Mouse (Mus musculus) layer of hippocampus, adult 9-11 months (tissue): ENCODE measurements around the gene Prex1.

ENCODE experiments used
- DNase-seq: peaks from one replicate; pipeline ENCODE4 v3.0.0; 2022

Gene Prex1

DNA sequence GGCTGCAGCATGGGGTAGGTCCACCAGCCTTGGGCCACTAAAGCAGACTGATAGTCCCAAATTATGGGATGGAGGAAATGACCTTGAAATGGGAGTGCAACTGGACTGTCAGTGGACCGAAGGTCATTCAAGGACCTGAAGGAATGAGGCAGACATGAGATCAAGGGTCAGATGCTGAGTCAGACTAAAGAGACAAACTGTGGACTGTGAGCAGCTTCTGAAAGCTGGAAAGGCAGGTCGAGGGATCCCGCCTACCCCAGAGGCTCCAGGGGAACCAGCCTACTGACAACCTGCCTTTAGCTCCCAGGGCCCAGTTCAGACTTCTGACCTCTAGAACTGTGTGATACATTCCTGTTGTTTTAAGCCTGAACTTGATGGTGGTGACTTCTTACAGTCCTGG is 55.3 kb downstream of the Prex1 start:
- DNase-seq, result no peak

DNA sequence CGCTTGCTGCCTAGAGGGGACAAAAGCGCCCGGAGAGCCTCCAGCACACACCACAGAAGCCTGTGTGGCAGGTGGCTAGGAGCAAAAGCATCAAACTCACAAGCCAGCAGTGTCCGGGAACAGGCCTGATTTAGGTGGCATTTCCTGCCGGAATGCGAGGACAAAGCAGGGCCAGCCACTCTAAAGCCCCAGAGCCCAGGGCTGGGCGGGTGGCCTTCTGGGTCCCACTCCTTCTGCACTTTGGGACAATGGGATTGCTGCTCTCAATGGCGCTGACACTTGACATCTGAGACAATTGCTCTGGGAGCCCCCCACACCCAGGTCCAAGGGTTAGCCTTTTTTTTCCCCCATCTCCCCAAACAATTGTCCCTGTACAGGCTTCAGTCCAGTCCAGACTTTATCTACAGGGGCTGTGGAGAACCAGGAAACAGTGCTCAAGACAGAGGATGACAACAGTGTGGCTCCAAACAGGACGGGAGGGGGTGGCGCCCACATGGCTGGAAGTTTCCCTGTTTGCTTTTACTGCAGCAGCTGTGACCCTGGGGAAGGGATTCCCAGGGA is 56.1 kb downstream of the Prex1 start:
- DNase-seq, result no peak

DNA sequence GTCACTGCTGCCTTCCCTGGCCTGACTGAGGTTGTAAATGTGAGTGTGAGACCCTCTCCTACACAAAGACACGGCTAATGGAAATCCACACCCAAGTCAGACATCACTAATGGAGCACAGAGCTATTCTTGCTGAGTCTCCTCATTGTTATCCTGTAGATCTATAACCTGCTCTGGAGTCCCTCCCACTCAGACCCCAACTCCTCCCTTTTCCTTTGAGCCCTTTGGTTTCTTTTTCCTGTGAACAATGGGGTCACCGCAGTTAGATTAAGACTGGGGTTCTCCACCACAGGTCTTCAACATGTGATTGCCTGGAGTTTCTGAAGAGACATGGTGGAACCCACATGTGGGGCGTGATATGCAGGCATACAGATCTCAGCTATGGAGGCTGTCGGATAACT is 57.0 kb downstream of the Prex1 start:
- no peak for DNase-seq

DNA sequence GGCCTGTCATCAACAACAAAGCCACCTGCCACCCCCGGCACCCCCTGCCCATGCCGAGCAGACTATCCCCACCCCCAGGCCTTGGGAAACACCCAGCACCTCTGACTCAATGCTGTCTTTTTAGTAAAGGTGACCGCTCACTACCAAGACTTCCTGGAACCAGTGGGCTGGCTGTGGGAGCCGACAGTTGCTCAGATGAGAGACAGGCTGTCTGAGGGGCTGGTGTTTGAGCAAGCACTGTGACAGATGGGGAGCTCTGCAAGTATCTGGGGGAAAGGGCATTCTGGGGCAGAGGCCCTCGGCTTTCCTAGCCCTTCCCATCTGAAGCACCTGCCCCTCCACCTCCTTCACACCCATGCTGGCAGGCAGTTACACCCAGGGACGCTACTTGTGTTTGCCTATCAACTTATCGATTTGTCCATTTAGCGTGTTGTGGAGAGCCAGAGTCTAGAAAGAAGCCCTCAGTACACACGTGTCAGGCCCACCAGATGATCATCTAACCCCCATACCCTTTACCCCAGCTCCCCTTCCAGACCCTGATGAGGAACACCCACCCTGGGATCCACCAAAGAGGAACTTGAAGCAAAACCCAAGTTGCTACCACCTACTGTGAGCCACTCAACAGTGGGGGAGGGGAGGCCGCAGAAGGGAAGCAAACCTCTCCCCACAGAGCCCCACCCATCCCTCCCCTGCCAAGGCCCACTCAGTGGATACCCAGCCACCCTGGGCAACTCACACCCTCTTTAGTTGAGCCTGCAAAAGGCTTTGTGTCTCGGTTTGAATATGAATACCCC is 57.7 kb downstream of the Prex1 start:
- no peak for DNase-seq

DNA sequence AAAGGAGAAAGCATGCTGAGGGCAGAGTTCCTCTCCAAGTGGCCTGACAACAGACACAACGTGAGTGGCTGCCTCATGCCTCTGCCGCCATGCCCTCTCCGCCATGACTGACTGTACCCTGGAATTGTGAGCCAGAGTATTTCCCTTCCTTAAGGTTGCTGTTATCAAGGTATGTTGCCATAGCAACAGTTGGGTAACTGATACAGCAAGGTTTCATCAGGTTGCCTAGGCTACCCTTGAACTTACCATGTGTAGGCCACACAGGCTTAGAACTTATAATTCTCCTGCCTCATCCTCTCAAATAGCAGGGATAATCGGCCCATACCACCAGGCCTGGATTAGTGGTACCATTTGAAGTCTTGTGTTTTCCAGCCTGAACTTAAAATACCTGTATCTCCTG is 58.3 kb downstream of the Prex1 start:
- DNase-seq, result no peak

DNA sequence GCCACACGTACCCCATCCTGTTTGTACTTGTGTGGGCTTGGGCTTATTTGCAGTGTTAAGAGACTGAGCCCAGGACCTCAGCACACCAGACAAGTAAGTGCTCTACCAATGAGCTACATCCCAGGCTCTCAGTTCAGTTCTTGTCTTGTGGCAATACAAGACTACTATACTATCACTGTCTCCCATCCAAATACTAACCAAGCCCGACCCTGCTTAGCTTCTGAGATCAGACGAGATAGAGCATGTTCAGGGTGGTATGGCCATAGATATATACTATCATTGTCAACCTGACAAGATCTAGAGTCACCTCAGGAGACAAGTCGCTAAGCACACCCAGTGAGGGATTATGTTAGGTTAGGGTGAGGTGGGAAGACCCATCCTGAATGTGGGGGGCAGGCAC is 58.8 kb downstream of the Prex1 start:
- no peak for DNase-seq

DNA sequence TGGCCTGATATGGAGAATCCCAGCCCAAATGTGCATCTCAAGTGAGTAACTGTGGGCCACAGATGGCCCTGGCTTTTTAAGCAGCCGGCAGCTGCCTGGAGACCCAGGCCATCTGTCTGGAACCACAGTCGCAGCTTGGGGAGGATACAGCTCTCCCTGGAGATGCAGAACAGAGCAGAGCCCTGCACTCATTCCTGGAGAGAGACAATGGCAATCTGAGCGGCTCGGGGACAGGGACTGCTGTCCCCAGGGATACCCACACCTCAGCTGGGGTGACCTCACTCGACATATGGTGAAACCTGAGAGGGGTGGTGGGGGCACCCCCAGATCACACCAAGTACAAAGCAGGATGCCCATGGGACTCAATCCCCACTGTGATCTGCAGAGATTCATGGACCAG is 60.1 kb downstream of the Prex1 start:
- no peak for DNase-seq

DNA sequence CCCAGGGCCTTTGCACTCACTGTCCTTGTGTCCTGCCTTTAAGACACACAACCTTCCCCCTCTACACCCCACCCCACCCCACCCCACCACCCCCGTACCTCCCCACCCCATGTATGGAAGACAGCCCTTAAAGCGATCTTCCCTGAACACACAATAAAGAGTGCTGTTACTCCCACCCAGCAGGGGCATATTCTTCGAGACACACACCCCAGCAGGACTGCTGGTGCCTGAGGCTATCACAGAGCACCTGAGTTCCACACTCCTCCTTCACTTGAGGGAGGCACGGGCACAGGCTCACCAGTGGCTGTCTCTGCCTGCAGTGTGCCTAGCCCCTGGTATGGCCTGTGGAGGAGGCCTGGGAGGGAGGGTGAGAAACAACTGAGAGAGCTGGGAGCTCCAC is 61.0 kb downstream of the Prex1 start:
- no peak for DNase-seq

DNA sequence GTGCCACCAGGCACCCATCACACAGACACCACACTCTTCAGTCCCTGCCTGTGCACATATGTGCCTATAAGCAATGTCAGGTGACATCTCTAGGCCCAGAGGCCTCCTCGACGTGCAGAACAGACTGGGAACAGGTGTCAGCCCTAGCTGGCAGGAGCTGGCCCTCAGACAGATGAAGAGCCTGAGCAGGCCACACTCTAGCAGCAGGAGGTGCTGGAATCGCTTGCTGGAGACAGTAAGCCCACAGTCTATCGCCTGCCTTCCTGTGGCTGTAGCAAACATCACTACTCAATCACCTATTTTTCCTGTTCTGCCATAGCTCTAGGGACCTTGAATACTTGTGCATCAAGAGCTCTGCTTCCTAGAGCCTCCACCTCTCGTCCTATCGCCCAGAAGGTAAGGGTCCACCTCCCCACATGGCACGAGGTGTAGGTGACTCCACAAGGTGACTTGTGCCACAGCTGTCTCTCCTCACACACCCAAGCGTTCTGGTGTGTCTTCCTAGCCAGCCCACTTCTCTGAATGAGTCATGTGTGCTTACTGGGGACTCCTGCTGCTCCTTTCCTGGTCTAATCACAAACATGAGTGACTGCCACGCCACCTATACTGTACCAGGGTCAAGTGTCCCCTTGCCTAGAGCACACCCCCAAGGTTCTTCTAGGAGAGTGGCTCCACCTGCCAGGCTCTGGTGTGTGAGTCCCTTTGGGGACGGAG is 62.2 kb downstream of the Prex1 start:
- DNase-seq, result no peak

DNA sequence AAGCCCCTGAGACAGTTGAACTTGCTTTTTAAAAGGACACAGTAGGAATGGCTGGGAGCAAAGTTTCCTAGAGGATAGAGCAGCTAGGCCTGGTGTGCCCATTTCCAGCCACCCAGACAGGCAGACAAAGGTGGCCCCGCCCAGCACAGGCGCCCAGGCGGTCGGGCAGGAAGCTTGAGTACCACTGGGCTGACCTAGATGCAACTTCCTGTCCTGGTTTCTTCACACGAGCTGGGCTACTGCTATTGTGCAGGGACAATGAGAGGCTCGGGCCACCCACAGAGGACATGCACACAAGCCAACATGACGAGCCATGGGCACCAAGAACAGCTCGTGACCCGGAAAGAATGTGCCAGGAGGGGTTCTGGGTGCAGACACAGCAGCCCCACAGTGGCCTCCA is 63.2 kb downstream of the Prex1 start:
- peak; percentile 82 for DNase-seq

DNA sequence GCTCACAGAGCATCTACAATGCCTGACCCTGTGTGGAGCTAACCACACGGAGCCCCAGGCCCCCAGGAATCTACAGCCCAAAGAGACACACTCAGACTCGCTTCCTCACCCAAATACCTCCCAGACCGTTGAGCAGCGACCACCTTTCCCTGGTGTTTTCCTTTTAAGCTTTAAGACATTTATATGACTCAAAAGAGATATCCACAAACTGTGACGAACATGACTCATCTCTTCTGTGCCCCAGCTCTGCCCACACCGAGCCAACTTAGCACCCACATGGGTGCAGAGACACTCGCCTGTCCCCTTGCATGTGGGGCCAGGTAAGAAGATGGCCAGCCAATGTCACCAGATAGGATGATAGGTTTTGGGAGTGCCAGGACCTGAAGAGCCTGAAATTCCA is 66.4 kb downstream of the Prex1 start:
- DNase-seq, result no peak

DNA sequence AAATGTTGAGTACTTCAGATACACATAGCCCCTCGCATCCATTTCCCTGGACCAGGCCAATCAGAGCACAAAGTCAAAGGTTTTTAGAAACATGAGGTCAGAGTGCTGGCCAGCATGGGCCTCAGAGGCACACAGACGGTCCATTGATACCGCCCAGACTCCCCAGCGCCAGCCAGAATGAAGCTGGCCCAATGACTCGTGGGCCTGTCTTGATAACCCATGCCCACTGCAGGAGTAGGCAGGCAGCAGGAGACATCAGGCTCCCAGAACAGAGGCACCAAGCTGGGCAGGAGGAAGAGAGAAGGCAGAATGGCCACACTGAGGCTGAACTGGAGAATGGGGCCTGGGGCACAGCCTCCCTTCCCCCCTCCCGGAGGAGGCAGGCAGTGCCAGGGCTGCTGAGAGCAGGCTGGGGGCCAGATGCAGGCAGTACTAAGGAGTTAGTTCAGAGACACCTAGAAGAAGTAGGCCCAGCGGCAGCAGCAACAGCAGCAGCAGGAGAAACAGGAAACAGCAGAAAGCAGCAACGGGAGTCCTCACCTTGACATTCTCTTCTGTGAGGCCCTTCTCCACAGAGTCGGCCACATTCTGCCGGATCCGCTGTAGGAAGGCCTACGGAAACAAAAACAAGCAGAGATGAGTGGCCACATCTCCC is 67.1 kb downstream of the Prex1 start:
- peak; percentile 73 for DNase-seq

DNA sequence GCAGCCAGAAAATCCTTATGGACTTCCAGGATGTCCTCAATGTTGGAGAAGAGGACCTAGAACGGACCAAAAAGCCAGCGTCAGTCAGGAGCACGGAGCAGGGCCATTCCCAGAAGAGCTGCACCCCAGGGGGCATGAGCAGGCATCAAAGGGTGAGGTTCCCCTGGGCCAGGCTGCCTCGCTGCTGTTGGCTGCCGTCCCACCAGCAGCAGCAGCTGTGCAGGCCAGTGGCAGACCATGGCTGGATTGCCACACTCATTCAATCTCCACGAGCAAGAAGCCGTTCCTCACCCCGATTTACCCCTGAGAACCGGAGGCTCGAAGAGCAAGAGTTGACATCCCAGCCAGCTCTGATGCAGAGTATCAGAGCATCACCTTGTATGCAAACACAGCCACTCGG is 68.8 kb downstream of the Prex1 start:
- DNase-seq, result no peak

DNA sequence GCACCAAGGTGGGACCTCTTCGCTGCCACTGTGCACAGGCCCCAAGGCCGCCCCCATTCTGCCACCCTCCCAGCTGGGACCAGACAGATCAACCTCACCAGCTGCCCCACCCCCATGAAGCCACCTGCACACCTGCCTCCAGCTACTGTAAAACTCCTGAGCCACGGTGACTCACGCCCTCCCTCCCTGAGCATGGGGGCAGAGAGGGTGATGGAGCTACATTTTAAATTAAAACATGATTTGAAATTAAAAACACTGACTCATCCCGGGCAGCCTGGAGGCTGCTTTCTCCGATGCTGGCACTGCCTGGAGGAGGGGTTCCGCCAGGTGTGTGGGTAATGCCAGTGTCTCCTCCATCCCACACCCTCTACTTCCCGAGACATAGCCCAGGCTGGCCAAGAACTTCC is 71.0 kb downstream of the Prex1 start:
- DNase-seq, result peak; percentile 64

DNA sequence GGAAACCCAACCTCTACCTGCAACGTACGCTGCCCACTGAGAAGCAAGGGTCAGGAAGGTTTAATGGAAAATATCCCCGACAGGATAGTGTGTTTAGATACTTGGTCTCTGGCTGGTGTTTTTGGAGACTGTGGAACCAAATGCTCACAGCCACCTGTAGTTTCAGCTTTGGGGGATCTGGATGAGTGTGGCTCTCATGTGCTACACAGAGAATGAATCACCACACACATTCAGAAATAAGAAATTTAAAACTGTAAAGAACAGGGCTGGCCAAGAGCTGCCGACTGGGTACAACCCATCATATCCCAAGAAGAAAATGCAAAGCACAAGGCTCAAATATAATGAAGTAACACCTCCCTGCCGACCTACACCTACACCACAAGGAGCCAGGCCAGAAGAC is 73.9 kb downstream of the Prex1 start:
- no peak for DNase-seq

DNA sequence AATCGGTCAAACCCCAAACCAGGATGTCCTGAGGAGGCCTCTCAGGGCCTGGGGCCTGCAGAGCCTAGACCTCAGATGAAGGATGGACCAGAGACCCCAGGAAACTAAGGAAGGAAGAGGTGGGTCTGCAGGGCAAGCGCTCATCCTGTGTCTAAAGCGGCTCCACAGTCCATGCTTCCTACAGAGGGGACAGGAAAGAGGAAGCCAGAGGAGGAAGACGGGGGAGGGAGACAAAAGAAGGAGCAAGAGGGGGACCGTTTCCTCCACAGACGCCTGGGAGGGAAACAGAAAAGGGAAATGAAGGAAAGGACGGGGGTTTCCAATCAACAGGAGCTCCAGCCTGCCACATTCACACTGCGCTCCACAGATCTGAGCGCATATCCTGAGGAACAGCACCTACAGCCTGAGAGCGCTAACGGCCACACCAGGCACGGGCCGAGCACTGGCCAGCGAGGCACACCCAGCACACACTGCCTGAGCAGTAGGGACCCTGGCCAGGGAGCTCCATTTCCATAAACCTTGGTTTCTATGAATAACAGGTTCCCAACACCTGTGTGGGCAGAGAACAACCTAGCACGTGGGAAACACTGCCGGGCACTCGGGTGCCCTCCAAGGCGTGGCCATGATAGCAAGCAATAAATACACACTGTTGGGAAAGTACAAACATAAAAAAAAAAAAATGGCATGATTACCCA is 74.5 kb downstream of the Prex1 start:
- DNase-seq, result peak; percentile 69

DNA sequence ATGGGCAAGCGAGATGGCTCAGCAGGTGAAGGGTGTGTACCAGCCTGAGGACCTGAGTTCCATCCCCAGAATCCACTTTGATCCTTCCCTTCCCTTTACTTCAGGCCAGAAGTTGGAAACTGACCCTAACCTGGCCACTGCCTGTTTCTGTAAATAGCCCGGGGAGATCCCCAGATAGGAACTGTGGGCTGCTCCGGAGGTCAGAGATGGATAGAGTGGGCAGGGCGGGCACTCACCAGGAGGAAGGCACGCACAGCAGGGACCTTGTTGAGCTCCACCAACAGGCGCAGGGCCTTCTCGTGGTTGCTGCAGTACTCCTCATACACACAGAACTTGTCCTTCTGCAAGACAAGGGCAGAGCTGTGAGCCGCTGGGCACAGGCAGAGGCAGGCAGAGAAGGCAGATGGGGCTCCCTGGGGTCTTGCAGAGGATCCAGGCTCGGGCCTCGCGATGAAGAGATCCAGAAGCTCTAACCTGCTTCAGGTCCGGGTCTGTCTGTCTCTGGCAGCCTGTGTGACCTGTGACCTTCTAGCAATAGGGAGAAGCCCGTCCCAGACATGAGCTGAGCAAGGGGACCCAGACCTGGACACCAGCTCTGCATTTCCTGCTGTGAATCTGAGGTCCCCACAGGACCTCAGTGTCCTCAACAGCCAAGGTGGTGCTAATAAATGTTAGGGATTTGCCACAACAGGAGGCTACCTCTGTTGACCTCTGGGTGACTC is 75.4 kb downstream of the Prex1 start:
- DNase-seq, result no peak

DNA sequence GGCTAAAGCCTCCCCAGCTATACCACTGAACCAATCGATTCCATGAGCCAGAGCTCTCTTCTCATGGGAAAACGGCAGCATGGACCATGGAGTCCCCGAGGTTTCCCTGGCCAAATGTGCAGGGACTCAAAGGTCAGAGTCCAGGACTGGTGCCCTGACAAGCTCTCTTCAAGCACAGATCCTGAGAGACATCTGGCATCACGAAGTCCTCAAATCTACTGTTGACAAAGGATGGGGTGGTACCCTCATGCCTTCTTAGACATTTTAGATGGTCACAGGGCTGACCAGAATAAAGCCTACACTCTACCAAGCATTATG is 76.0 kb downstream of the Prex1 start:
- DNase-seq, result no peak

DNA sequence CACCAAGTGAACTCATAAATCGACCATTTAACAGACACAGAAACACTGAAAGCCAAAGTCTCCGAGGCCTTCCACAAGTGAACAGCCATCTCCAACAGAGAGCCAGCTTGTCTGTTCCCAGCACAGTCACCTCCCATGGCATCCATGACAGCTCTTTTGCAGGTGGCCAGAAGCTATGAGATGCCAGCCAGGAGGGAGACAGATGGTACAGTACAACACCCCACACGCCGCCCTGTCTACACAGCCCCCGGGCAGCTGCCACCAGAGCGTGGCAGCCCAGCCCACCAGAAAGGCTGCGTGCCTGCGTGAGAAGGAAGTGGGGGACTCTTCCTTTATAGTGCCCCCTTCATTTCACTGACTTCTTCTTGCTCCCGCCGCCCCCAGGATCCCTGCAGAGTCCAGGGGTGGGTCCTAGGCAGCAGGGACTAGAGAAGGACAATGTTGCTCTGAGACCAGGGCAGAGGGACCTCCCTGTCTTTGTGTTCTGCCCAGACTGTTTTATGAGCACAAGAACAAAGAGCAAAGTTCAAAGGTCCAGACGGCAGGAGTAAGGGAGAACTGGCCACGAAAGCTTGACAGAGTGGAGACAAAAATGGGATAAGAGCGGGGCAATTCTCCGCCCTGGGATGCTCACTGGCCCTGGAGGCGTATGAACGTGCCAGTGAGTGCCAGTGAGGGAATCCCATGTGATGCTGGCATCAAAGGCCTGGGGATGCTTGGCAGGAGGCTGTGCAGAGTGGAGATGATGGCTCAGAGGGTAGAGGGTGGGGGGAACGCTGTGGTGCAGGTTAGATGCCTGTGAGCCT is 76.6 kb downstream of the Prex1 start:
- peak; percentile 88 for DNase-seq

DNA sequence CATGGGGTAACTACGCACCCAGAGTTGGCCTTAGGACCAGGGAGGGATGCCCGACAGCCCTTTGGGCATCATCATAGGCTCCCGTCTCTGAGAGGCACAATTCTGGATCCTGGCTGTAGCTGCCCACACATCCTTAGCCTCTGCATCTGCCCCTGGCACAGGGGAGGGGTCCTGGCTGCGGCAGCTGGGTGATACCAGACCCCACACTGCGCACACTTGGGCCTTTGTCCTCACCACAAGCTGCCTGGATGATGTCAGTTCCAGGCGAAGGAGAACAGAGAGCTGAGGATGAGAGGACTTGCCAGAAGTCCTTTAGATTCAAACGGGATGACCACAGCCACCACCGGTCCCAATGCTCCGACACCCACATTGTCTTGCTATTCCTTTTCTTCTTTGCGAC is 78.1 kb downstream of the Prex1 start:
- peak; percentile 80 for DNase-seq

DNA sequence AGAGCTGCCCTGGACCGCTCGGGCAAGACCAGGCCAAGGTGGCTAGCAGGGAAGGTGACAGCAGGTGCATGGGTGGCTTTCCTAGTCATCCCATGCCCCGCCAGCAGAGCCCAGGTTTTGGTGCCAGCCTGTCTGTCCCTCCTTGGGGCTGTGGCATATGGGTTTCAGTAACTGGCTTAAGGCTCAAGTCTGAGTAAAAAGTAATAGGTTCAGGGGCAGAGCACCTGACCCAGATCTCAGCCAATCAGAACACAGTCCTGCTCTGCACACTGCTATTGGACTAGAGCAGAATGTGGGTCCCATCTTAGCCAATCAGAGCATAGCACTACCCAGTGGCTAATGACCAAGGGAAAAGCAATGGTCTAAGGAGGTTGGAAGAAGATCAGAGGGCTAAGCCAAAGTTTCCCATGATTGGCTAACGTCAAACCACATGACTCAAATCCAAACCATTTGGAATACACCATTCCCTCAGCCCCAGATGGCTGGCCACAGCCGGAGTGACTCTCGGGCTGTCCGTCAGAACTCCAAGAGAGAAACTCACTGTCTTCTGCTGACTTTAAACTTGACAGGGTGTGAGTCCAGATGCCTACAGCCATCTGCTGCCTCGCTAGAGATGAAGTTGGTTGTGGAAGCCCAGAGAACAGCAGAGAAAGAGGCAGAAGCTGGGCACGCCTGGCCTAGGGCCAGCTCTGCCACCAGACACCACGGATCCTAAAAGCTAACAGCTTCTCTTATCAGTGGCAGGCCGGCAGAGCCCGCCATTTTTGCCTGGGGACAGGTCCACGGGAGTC is 80.9 kb downstream of the Prex1 start:
- DNase-seq, result peak; percentile 66
